Mouse (Mus musculus) bone marrow, adult 2 months (tissue): ENCODE data around the gene Rreb1.

Source experiments
- CTCF ChIP-seq: fragments of 200-500 bp; IDR thresholded peaks from 2 replicates; pipeline ENCODE4 v1.5.1; 2011; ENCODE audit warnings: low read length, control low read depth; ENCODE audit not compliant: control insufficient read depth, insufficient read depth
- POLR2A ChIP-seq: fragments of 200-500 bp; IDR thresholded peaks from 2 replicates; pipeline ENCODE4 v1.6.1; 2011; ENCODE audit warnings: low read depth, mild to moderate bottlenecking, control low read depth, low read length, borderline replicate concordance; ENCODE audit not compliant: control insufficient read depth

GRCm38 (mm10) chr13:37898772-37899171 lies 120.6 kb downstream of the Rreb1 start:
- TF ChIP-seq CTCF (no peak), POLR2A (no peak)
